Mouse (Mus musculus) left cerebral cortex, adult 8-10 months (tissue): ENCODE results near the gene Casz1. TPM values are rescaled to one million over a fixed set of nuclear protein-coding genes. Genes with fewer than 3 reads are reported as not detected.

Experiments used
- DNase-seq, 2 experiments: peaks; one replicate each; pipeline ENCODE4 v3.0.0; 2022; ENCODE audit warnings: low spot score in 2 of 2
- total RNA-seq, 4 experiments: library from RNA; stranded (reverse); gene quantifications; 2 replicates each; pipeline ENCODE4 v1.2.4; 2022

Casz1 gene
- total RNA-seq, 4 experiments from 2014 or later = 1.2 to 2.4 (median 1.7) TPM

GRCm38 (mm10) chr4:148842302-148842701 is 38.1 kb downstream of the Casz1 start:
- no peak for DNase-seq

- DNase-seq = no peak
Observed at GRCm38 (mm10) chr4:148844921-148845320, 40.7 kb downstream of the Casz1 start.

GRCm38 (mm10) chr4:148846203-148846602 is 42.0 kb downstream of the Casz1 start:
- no peak for DNase-seq

- no peak for DNase-seq
Observed at GRCm38 (mm10) chr4:148846724-148847123, 42.5 kb downstream of the Casz1 start.

GRCm38 (mm10) chr4:148847636-148848035 is 43.4 kb downstream of the Casz1 start:
- DNase-seq = no peak

- DNase-seq = no peak
Observed at GRCm38 (mm10) chr4:148849437-148849836, 45.2 kb downstream of the Casz1 start.

- DNase-seq = no peak
Observed at GRCm38 (mm10) chr4:148853057-148853456, 48.8 kb downstream of the Casz1 start.

GRCm38 (mm10) chr4:148854093-148854492 is 49.9 kb downstream of the Casz1 start:
- DNase-seq = no peak

GRCm38 (mm10) chr4:148855527-148855926 is 51.3 kb downstream of the Casz1 start:
- no peak for DNase-seq

- no peak for DNase-seq
Observed at GRCm38 (mm10) chr4:148856216-148856615, 52.0 kb downstream of the Casz1 start.

GRCm38 (mm10) chr4:148857398-148858084 is 53.3 kb downstream of the Casz1 start:
- no peak for DNase-seq

- no peak for DNase-seq
Observed at GRCm38 (mm10) chr4:148858194-148858593, 54.0 kb downstream of the Casz1 start.

- DNase-seq = no peak
Observed at GRCm38 (mm10) chr4:148859415-148859814, 55.2 kb downstream of the Casz1 start.

- DNase-seq = no peak
Observed at GRCm38 (mm10) chr4:148859906-148860491, 55.8 kb downstream of the Casz1 start.

- DNase-seq = no peak
Observed at GRCm38 (mm10) chr4:148860636-148861035, 56.4 kb downstream of the Casz1 start.

GRCm38 (mm10) chr4:148866812-148867470 is 62.7 kb downstream of the Casz1 start:
- DNase-seq = no peak

- no peak for DNase-seq
Observed at GRCm38 (mm10) chr4:148867721-148868397, 63.6 kb downstream of the Casz1 start.

GRCm38 (mm10) chr4:148869566-148869965 is 65.3 kb downstream of the Casz1 start:
- DNase-seq = no peak

- no peak for DNase-seq
Observed at GRCm38 (mm10) chr4:148870496-148870895, 66.3 kb downstream of the Casz1 start.

- no peak for DNase-seq
Observed at GRCm38 (mm10) chr4:148871751-148872334, 67.6 kb downstream of the Casz1 start.

GRCm38 (mm10) chr4:148872372-148872771 is 68.1 kb downstream of the Casz1 start:
- DNase-seq = no peak

- no peak for DNase-seq
Observed at GRCm38 (mm10) chr4:148872783-148873182, 68.6 kb downstream of the Casz1 start.
